Mouse (Mus musculus) myocyte (in vitro differentiated cells): ENCODE results near the gene Spef1.

Source experiments
- POLR2A ChIP-seq: IDR thresholded peaks from one replicate; pipeline ENCODE4 v1.6.1; 2011; ENCODE audit warnings: low read depth, mild to moderate bottlenecking, control low read depth, moderate library complexity; ENCODE audit not compliant: insufficient read length
- SRF ChIP-seq: IDR thresholded peaks from one replicate; pipeline ENCODE4 v1.6.1; 2011; ENCODE audit warnings: low read depth; ENCODE audit not compliant: control insufficient read depth, insufficient read length
- TCF12 ChIP-seq: IDR thresholded peaks from one replicate; pipeline ENCODE4 v1.6.1; 2011; ENCODE audit warnings: mild to moderate bottlenecking, control low read depth; ENCODE audit not compliant: poor library complexity, insufficient read depth, severe bottlenecking
- USF1 ChIP-seq: IDR thresholded peaks from one replicate; pipeline ENCODE4 v1.6.1; 2011; ENCODE audit warnings: low read depth, mild to moderate bottlenecking, control low read depth, moderate library complexity

DNA sequence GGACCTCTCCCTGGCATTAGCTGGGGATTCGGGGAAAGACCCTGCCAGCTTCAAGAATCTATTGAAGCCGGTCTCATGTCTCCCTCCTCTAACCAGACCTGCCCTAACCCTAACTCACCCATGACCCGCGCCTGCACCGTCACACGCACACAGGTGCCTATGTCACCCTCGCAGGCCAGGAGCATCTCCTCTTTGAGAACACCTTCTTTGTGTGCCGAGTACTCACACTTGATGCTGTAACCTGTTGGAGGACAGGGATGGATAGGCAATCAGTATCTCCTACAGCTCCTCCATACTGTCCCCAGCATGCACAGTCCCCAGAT, 40.1 kb downstream of the Spef1 start:
- TF ChIP-seq POLR2A: no peak
- no peak for TF ChIP-seq TCF12
- no peak for TF ChIP-seq SRF
- no peak for TF ChIP-seq USF1
